Mouse (Mus musculus) MEL (cell line): ENCODE results near the gene Bcat2. TPM values are rescaled to one million over a fixed set of nuclear protein-coding genes. Genes with fewer than 3 reads are reported as not detected.
A peak's percentile ranks its signal among the peaks of the same experiment; 100 is the strongest.

ENCODE experiments used
- DNase-seq: peaks from one replicate; pipeline ENCODE4 v3.0.0; 2011; ENCODE audit warnings: low read depth, low spot score
- H3K27ac ChIP-seq: 2 replicates; pipeline ENCODE4 v1.5.1; 2012; ENCODE audit warnings: low read depth, mild to moderate bottlenecking, control low read depth, low read length, moderate library complexity; ENCODE audit not compliant: control insufficient read depth
- H3K27me3 ChIP-seq, 2 experiments: fragments of 150-350 bp in 1 of 2; sonication (generic) in 1 of 2; 2 replicates each; pipeline ENCODE4 v1.6.1; 2012; ENCODE audit warnings: low read length in 2 of 2, mild to moderate bottlenecking in 2 of 2, improper control_type of control experiment in 1 of 2, moderate library complexity in 1 of 2; ENCODE audit not compliant: insufficient read depth in 2 of 2, control insufficient read depth in 1 of 2
- H3K36me3 ChIP-seq, 2 experiments: 2 replicates each; pipeline ENCODE4 v1.6.1; 2012 to 2014; ENCODE audit warnings: low read length in 2 of 2, improper control_type of control experiment in 1 of 2, inconsistent platforms in 1 of 2, mild to moderate bottlenecking in 1 of 2; ENCODE audit not compliant: insufficient read depth in 2 of 2, control insufficient read depth in 1 of 2
- H3K4me1 ChIP-seq, 2 experiments: fragments of 150-350 bp in 1 of 2; sonication (generic) in 1 of 2; 2 replicates each; pipeline ENCODE4 v1.6.1; 2012; ENCODE audit warnings: low read length in 2 of 2, improper control_type of control experiment in 1 of 2, mild to moderate bottlenecking in 1 of 2; ENCODE audit not compliant: insufficient read depth in 2 of 2, control insufficient read depth in 1 of 2
- H3K4me3 ChIP-seq, 2 experiments: fragments of 150-350 bp in 1 of 2; sonication (generic) in 1 of 2; 2 replicates each; pipeline ENCODE4 v1.5.1; 2012; ENCODE audit warnings: low read depth in 2 of 2, low read length in 2 of 2, mild to moderate bottlenecking in 2 of 2, moderate library complexity in 2 of 2, control low read depth in 1 of 2, improper control_type of control experiment in 1 of 2; ENCODE audit not compliant: control insufficient read depth in 1 of 2, insufficient read depth in 1 of 2
- H3K79me2 ChIP-seq: 2 replicates; pipeline ENCODE4 v1.6.1; 2012; ENCODE audit warnings: mild to moderate bottlenecking, low read length, moderate library complexity; ENCODE audit not compliant: control insufficient read depth, poor library complexity, insufficient read depth
- H3K9ac ChIP-seq: 2 replicates; pipeline ENCODE4 v1.6.1; 2012; ENCODE audit warnings: low read depth, mild to moderate bottlenecking, control low read depth, low read length, moderate library complexity; ENCODE audit not compliant: control insufficient read depth, poor library complexity, severe bottlenecking
- H3K9me3 ChIP-seq: fragments of 150-350 bp; sonication (generic); replicated peaks from 2 replicates; pipeline ENCODE4 v1.6.1; 2012; ENCODE audit warnings: mild to moderate bottlenecking, low read length, improper control_type of control experiment, moderate library complexity; ENCODE audit not compliant: insufficient read depth
- BHLHE40 ChIP-seq: IDR thresholded peaks from 2 replicates; pipeline ENCODE4 v1.6.1; 2012; ENCODE audit warnings: low read depth, mild to moderate bottlenecking, inconsistent platforms, low read length, improper control_type of control experiment, borderline replicate concordance
- CHD1 ChIP-seq: IDR thresholded peaks from 2 replicates; pipeline ENCODE4 v1.6.1; 2012; ENCODE audit warnings: low read depth, mild to moderate bottlenecking, inconsistent platforms, low read length, improper control_type of control experiment
- E2F4 ChIP-seq: IDR thresholded peaks from 2 replicates; pipeline ENCODE4 v1.6.1; 2011; ENCODE audit warnings: low read depth, low read length, improper control_type of control experiment, borderline replicate concordance
- ELF1 ChIP-seq: IDR thresholded peaks from 2 replicates; pipeline ENCODE4 v1.6.1; 2014; ENCODE audit warnings: low read depth, mild to moderate bottlenecking, inconsistent platforms, low read length, improper control_type of control experiment, moderate library complexity
- EP300 ChIP-seq, 2 experiments: IDR thresholded peaks; 2 replicates each; pipeline ENCODE4 v1.6.1; 2011; ENCODE audit warnings: improper control_type of control experiment in 2 of 2, low read length in 2 of 2, low read depth in 1 of 2, mild to moderate bottlenecking in 1 of 2
- ETS1 ChIP-seq: IDR thresholded peaks from 2 replicates; pipeline ENCODE4 v1.6.1; 2012; ENCODE audit warnings: low read depth, mild to moderate bottlenecking, inconsistent platforms, low read length, improper control_type of control experiment, moderate library complexity
- GABPA ChIP-seq: IDR thresholded peaks from 2 replicates; pipeline ENCODE4 v1.6.1; 2012; ENCODE audit warnings: low read depth, mild to moderate bottlenecking, inconsistent platforms, low read length, improper control_type of control experiment, moderate library complexity
- GATA1 ChIP-seq: IDR thresholded peaks from 2 replicates; pipeline ENCODE4 v1.6.1; 2011; ENCODE audit warnings: low read depth, low read length, improper control_type of control experiment
- HCFC1 ChIP-seq: IDR thresholded peaks from 2 replicates; pipeline ENCODE4 v1.6.1; 2012; ENCODE audit warnings: low read depth, mild to moderate bottlenecking, inconsistent platforms, low read length, improper control_type of control experiment, moderate library complexity
- JUND ChIP-seq: IDR thresholded peaks from 2 replicates; pipeline ENCODE4 v1.6.1; 2011; ENCODE audit warnings: low read depth, mild to moderate bottlenecking, improper control_type of control experiment, low read length
- KAT2A ChIP-seq: conservative IDR thresholded peaks from 2 replicates; pipeline ENCODE4 v1.6.1; 2012; ENCODE audit warnings: low read depth, low read length, improper control_type of control experiment, inconsistent platforms
- MAFK ChIP-seq: IDR thresholded peaks from 2 replicates; pipeline ENCODE4 v1.6.1; 2011; ENCODE audit warnings: low read depth, mild to moderate bottlenecking, low read length, improper control_type of control experiment, borderline replicate concordance
- MAX ChIP-seq: IDR thresholded peaks from 2 replicates; pipeline ENCODE4 v1.6.1; 2011; ENCODE audit warnings: low read length, improper control_type of control experiment
- MAZ ChIP-seq: IDR thresholded peaks from 2 replicates; pipeline ENCODE4 v1.6.1; 2012; ENCODE audit warnings: low read depth, mild to moderate bottlenecking, inconsistent platforms, low read length, improper control_type of control experiment
- MEF2A ChIP-seq: IDR thresholded peaks from 2 replicates; pipeline ENCODE4 v1.6.1; 2014; ENCODE audit warnings: low read depth, mild to moderate bottlenecking, inconsistent platforms, low read length, improper control_type of control experiment; ENCODE audit not compliant: poor library complexity, insufficient replicate concordance, severe bottlenecking; ENCODE audit errors: extremely low read depth
- MXI1 ChIP-seq: IDR thresholded peaks from 2 replicates; pipeline ENCODE4 v1.6.1; 2011; ENCODE audit warnings: mild to moderate bottlenecking, low read depth, low read length, improper control_type of control experiment
- MYB ChIP-seq: IDR thresholded peaks from 2 replicates; pipeline ENCODE4 v1.6.1; 2011; ENCODE audit warnings: mild to moderate bottlenecking, low read depth, low read length, improper control_type of control experiment
- MYC ChIP-seq: IDR thresholded peaks from 2 replicates; pipeline ENCODE4 v1.6.1; 2011; ENCODE audit warnings: low read depth, mild to moderate bottlenecking, low read length, improper control_type of control experiment, moderate library complexity
- NELFE ChIP-seq: IDR thresholded peaks from 2 replicates; pipeline ENCODE4 v1.6.1; 2011; ENCODE audit warnings: low read depth, low read length, improper control_type of control experiment
- NRF1 ChIP-seq: IDR thresholded peaks from 2 replicates; pipeline ENCODE4 v1.6.1; 2014; ENCODE audit warnings: low read depth, mild to moderate bottlenecking, inconsistent platforms, low read length, improper control_type of control experiment, moderate library complexity; ENCODE audit not compliant: poor library complexity, insufficient read depth, severe bottlenecking
- POLR2A ChIP-seq, 2 experiments: IDR thresholded peaks; 2 replicates each; pipeline ENCODE4 v1.6.1; 2011 to 2012; ENCODE audit warnings: low read length in 2 of 2, mild to moderate bottlenecking in 2 of 2, control low read depth in 1 of 2, improper control_type of control experiment in 1 of 2, low read depth in 1 of 2, moderate library complexity in 1 of 2; ENCODE audit not compliant: control insufficient read depth in 1 of 2, insufficient read depth in 1 of 2, poor library complexity in 1 of 2
- POLR2AphosphoS2 ChIP-seq: IDR thresholded peaks from 2 replicates; pipeline ENCODE4 v1.6.1; 2011; ENCODE audit warnings: low read length, improper control_type of control experiment
- POLR2AphosphoS5 ChIP-seq: IDR thresholded peaks from 2 replicates; pipeline ENCODE4 v1.6.1; 2012; ENCODE audit warnings: low read depth, borderline replicate concordance, mild to moderate bottlenecking, inconsistent platforms, low read length, moderate library complexity, mixed read lengths
- RAD21 ChIP-seq: IDR thresholded peaks from 2 replicates; pipeline ENCODE4 v1.6.1; 2011; ENCODE audit warnings: mild to moderate bottlenecking, low read depth, low read length, improper control_type of control experiment
- SIN3A ChIP-seq: IDR thresholded peaks from 2 replicates; pipeline ENCODE4 v1.6.1; 2012; ENCODE audit warnings: low read length, improper control_type of control experiment, inconsistent platforms
- SMC3 ChIP-seq: IDR thresholded peaks from 2 replicates; pipeline ENCODE4 v1.6.1; 2011; ENCODE audit warnings: low read depth, low read length, improper control_type of control experiment
- TAL1 ChIP-seq: IDR thresholded peaks from 2 replicates; pipeline ENCODE4 v1.6.1; 2012; ENCODE audit warnings: mild to moderate bottlenecking, inconsistent platforms, low read length, moderate library complexity, mixed read lengths
- TBP ChIP-seq: IDR thresholded peaks from 2 replicates; pipeline ENCODE4 v1.8.0; 2011; ENCODE audit warnings: low read depth, low read length, improper control_type of control experiment
- TCF12 ChIP-seq: IDR thresholded peaks from 2 replicates; pipeline ENCODE4 v1.6.1; 2014; ENCODE audit warnings: low read depth, mild to moderate bottlenecking, inconsistent platforms, low read length, improper control_type of control experiment, moderate library complexity
- UBTF ChIP-seq: IDR thresholded peaks from 2 replicates; pipeline ENCODE4 v1.6.1; 2012; ENCODE audit warnings: low read depth, mild to moderate bottlenecking, inconsistent platforms, low read length, improper control_type of control experiment, moderate library complexity, borderline replicate concordance; ENCODE audit not compliant: insufficient read depth
- USF1 ChIP-seq: IDR thresholded peaks from 2 replicates; pipeline ENCODE4 v1.6.1; 2014; ENCODE audit warnings: low read depth, mild to moderate bottlenecking, inconsistent platforms, low read length, improper control_type of control experiment, moderate library complexity
- USF2 ChIP-seq, 2 experiments: IDR thresholded peaks; 2 replicates each; pipeline ENCODE4 v1.6.1; 2011 to 2012; ENCODE audit warnings: improper control_type of control experiment in 2 of 2, low read length in 2 of 2, borderline replicate concordance in 1 of 2, inconsistent platforms in 1 of 2, low read depth in 1 of 2, mild to moderate bottlenecking in 1 of 2; ENCODE audit not compliant: insufficient read depth in 1 of 2
- ZC3H11A ChIP-seq: IDR thresholded peaks from 2 replicates; pipeline ENCODE4 v1.6.1; 2012; ENCODE audit warnings: low read depth, mild to moderate bottlenecking, inconsistent platforms, low read length, improper control_type of control experiment
- ZKSCAN1 ChIP-seq: IDR thresholded peaks from 2 replicates; pipeline ENCODE4 v1.6.1; 2012; ENCODE audit warnings: low read depth, mild to moderate bottlenecking, inconsistent platforms, low read length, improper control_type of control experiment, moderate library complexity
- ZMIZ1 ChIP-seq: IDR thresholded peaks from 2 replicates; pipeline ENCODE4 v1.6.1; 2012; ENCODE audit warnings: low read depth, mild to moderate bottlenecking, inconsistent platforms, low read length, improper control_type of control experiment, moderate library complexity
- polyA plus RNA-seq, 2 experiments: library from polyadenylated mRNA; stranded (reverse) in 1 of 2; unstranded in 1 of 2; fragments of >175 nt in 1 of 2; fragments of >200 nt in 1 of 2; gene quantifications; 2 replicates each; pipeline versions ENCODE4 v1.2.1 to v1.2.4; 2012; ENCODE audit warnings: low replicate concordance in 2 of 2, low read depth in 1 of 2; ENCODE audit not compliant: insufficient read length in 2 of 2, insufficient read depth in 1 of 2, missing spikeins in 1 of 2
- total RNA-seq: library from RNA; depleted of rRNA; stranded (reverse); fragments of 300-350 nt; gene quantifications from 2 replicates; pipeline ENCODE4 v1.2.3, GENCODE M21; 2012; rRNA removed

Gene Bcat2
- total RNA-seq: 47.4 and 49.4 TPM in 2 replicates
- 100 to 1,000 TPM in 1 of 2 experiments, not detected in 1; 140 TPM for polyA plus RNA-seq

- Histone ChIP-seq H3K4me3 (peak within 1 kb of the TSS; percentile 77 to 99), H3K4me1 (peaks cover 8 to 24% of the 10 kb centered on the region in 2 experiments), H3K9ac (peak within 1 kb of the TSS; percentile 81), H3K27ac (peak within 1 kb of the TSS; percentile 90), H3K27me3 (no peaks in the 10 kb centered on the region), H3K79me2 (peaks cover 10% of the 10 kb centered on the region), H3K36me3 (peaks cover 0 to 14% of the 10 kb centered on the region in 2 experiments; a peak in 2 of 4 replicates), H3K9me3 (no peaks in the 10 kb centered on the region)
- peak; percentile 81 for DNase-seq
- no peak for TF ChIP-seq BHLHE40
- peak; percentile 39; the same call in 1 of the 2 replicates for TF ChIP-seq TCF12
- TF ChIP-seq TAL1: no peak
- TF ChIP-seq POLR2A (IDR thresholded peaks at IDR 0.05; ENCODE audit: control insufficient read depth in 1 of 2, insufficient read depth in 1 of 2, low read depth in 1 of 2, low read length in 2 of 2, poor library complexity in 1 of 2): peak in 1 of 2 experiments; percentile 42; a peak in 1 of 4 replicates
- TF ChIP-seq SIN3A: 0 out of 2 replicates have a peak, but pooled peaks have one; percentile 37
- TF ChIP-seq MYC: no peak
- no peak for TF ChIP-seq NRF1
- TF ChIP-seq POLR2AphosphoS5: no peak
- TF ChIP-seq ZKSCAN1: no peak
- TF ChIP-seq GABPA: no peak
- TF ChIP-seq UBTF: no peak
- no peak for TF ChIP-seq TBP
- TF ChIP-seq NELFE: peak; percentile 42; the same call in 1 of the 2 replicates
- TF ChIP-seq CHD1: no peak
- no peak for TF ChIP-seq ZC3H11A
- TF ChIP-seq MAX: 0 out of 2 replicates have a peak, but pooled peaks have one; percentile 27
- TF ChIP-seq KAT2A: no peak; the same call in 1 of the 2 replicates
- TF ChIP-seq ETS1: 0 out of 2 replicates have a peak, but pooled peaks have one; percentile 47
- TF ChIP-seq JUND: no peak
- TF ChIP-seq MAFK: no peak
- TF ChIP-seq MAZ: 0 out of 2 replicates have a peak, but pooled peaks have one; percentile 53
- TF ChIP-seq USF1: no peak
- no peak for TF ChIP-seq MYB
- no peak for TF ChIP-seq USF2 (IDR thresholded peaks at IDR 0.05; ENCODE audit: borderline replicate concordance in 1 of 2, insufficient read depth in 1 of 2, low read depth in 1 of 2, low read length in 2 of 2)
- TF ChIP-seq SMC3: no peak
- no peak for TF ChIP-seq GATA1
- peak; percentile 67; the same call in 1 of the 2 replicates for TF ChIP-seq ELF1
- TF ChIP-seq ZMIZ1: peak; percentile 64; the same call in 1 of the 2 replicates
- TF ChIP-seq POLR2AphosphoS2: peak; percentile 44; the same call in 1 of the 2 replicates
- TF ChIP-seq MEF2A: no peak
- peak; percentile 60; the same call in 1 of the 2 replicates for TF ChIP-seq HCFC1
- no peak for TF ChIP-seq EP300 (IDR thresholded peaks at IDR 0.05; ENCODE audit: low read depth in 1 of 2, low read length in 2 of 2)
- no peak for TF ChIP-seq RAD21
- TF ChIP-seq E2F4: no peak
- TF ChIP-seq MXI1: peak; percentile 41; the same call in 1 of the 2 replicates
Observed at GRCm38 (mm10) chr7:45570103-45570741, at the start of gene Bcat2. TSS of gene Bcat2 (plus strand) at chr7:45570153.
